Mouse (Mus musculus) ES-E14 (cell line): ENCODE results near the gene Slc22a18. TPM values are rescaled to one million over a fixed set of nuclear protein-coding genes. Genes with fewer than 3 reads are reported as not detected.

Experiments used
- DNase-seq: peaks from one replicate; pipeline ENCODE4 v3.0.0-alpha.2; 2013; ENCODE audit warnings: low read depth, low spot score
- H3K27ac ChIP-seq: 2 replicates; pipeline ENCODE4 v1.5.1; 2012; ENCODE audit warnings: low read depth, mild to moderate bottlenecking, low read length, moderate library complexity, mixed read lengths; ENCODE audit not compliant: poor library complexity, insufficient read depth, severe bottlenecking
- H3K36me3 ChIP-seq: 2 replicates; pipeline ENCODE4 v1.6.1; 2012; ENCODE audit warnings: mild to moderate bottlenecking, low read length, moderate library complexity, mixed read lengths; ENCODE audit not compliant: control insufficient read depth, poor library complexity, insufficient read depth, severe bottlenecking
- H3K4me1 ChIP-seq, 2 experiments: fragments of 150-350 bp in 1 of 2; sonication (generic) in 1 of 2; 2 replicates each; pipeline ENCODE4 v1.6.1; 2012; ENCODE audit warnings: low read length in 2 of 2, mild to moderate bottlenecking in 1 of 2, mixed read lengths in 1 of 2; ENCODE audit not compliant: control insufficient read depth in 2 of 2, insufficient read depth in 2 of 2, poor library complexity in 1 of 2
- H3K4me3 ChIP-seq, 2 experiments: fragments of 150-350 bp in 1 of 2; sonication (generic) in 1 of 2; 2 replicates each; pipeline ENCODE4 v1.5.1; 2012; ENCODE audit warnings: low read length in 2 of 2, low read depth in 1 of 2, mild to moderate bottlenecking in 1 of 2, mixed read lengths in 1 of 2; ENCODE audit not compliant: insufficient read depth in 1 of 2, poor library complexity in 1 of 2, severe bottlenecking in 1 of 2
- H3K9ac ChIP-seq: 2 replicates; pipeline ENCODE4 v1.6.1; 2012; ENCODE audit warnings: low read depth, mild to moderate bottlenecking, low read length, mixed read lengths; ENCODE audit not compliant: poor library complexity, insufficient read depth, severe bottlenecking
- H3K9me3 ChIP-seq: fragments of 150-350 bp; sonication (generic); 2 replicates; pipeline ENCODE4 v1.6.1; 2012; ENCODE audit warnings: low read depth, mild to moderate bottlenecking, low read length; ENCODE audit not compliant: control insufficient read depth, insufficient read depth
- CHD2 ChIP-seq: IDR thresholded peaks from 2 replicates; pipeline ENCODE4 v1.6.1; 2014; ENCODE audit warnings: mild to moderate bottlenecking, low read depth, low read length, inconsistent platforms
- HCFC1 ChIP-seq: IDR thresholded peaks from 2 replicates; pipeline ENCODE4 v1.6.1; 2012; ENCODE audit warnings: low read length, inconsistent platforms, borderline replicate concordance; ENCODE audit not compliant: insufficient read depth
- MAFK ChIP-seq: IDR thresholded peaks from 2 replicates; pipeline ENCODE4 v1.6.1; 2014; ENCODE audit warnings: mild to moderate bottlenecking, low read depth, low read length, inconsistent platforms; ENCODE audit not compliant: insufficient read depth
- ZC3H11A ChIP-seq: IDR thresholded peaks from 2 replicates; pipeline ENCODE4 v1.6.1; 2012; ENCODE audit warnings: low read depth, mild to moderate bottlenecking, inconsistent platforms, low read length, borderline replicate concordance
- ZNF384 ChIP-seq: IDR thresholded peaks from 2 replicates; pipeline ENCODE4 v1.6.1; 2012; ENCODE audit warnings: low read depth, low read length, inconsistent platforms
- in situ Hi-C, 2 experiments: fragments of 600-800 bp; cut with MboI; formaldehyde crosslinking; loops; one replicate each; pipeline ENCODE4 v1.15.1; 2025; ENCODE audit warnings: low sequenced_read_pairs in 2 of 2, inconsistent platforms in 1 of 2; ENCODE audit not compliant: unreplicated experiment in 2 of 2
- total RNA-seq: library from RNA; depleted of rRNA; stranded (reverse); fragments of 300-350 nt; gene quantifications from 2 replicates; pipeline ENCODE4 v1.2.3, GENCODE M21; 2012

Gene Slc22a18
- total RNA-seq, 1 experiment = 1.5 TPM

GRCm38 (mm10) chr7:143458963-143459331, 14.6 kb upstream of the Slc22a18 start:
- Histone ChIP-seq H3K36me3 (no peaks in the 10 kb centered on the region), H3K27ac (no peak overlapping the region)
- DNase-seq = no peak

GRCm38 (mm10) chr7:143459332-143460211, 14.0 kb upstream of the Slc22a18 start:
- no peak overlapping the region for H3K27ac ChIP-seq
- H3K4me1 ChIP-seq = peaks cover 0 to 11% of the 10 kb centered on the region in 2 experiments; a peak in 2 of 4 replicates
- TF ChIP-seq HCFC1 (no peak), MAFK (peak; percentile 80)
- in situ Hi-C loops = no loop called here
- no peaks in the 10 kb centered on the region for H3K9me3 ChIP-seq
- DNase-seq = no peak
- peak overlapping the region; percentile 46 for H3K9ac ChIP-seq
- no peaks in the 10 kb centered on the region for H3K36me3 ChIP-seq
- peak overlapping the region; percentile 44 to 45; a peak in 3 of 4 replicates for H3K4me3 ChIP-seq

More at GRCm38 (mm10) chr7:143458963-143459331, 14.6 kb upstream of the Slc22a18 start:
- Histone ChIP-seq H3K9ac (no peak overlapping the region; the same call in 1 of the 2 replicates), H3K4me1 (peaks cover 0 to 10% of the 10 kb centered on the region in 2 experiments; a peak in 1 of 4 replicates), H3K9me3 (no peaks in the 10 kb centered on the region), H3K4me3 (peak overlapping the region; percentile 44 to 45; a peak in 3 of 4 replicates)
- TF ChIP-seq MAFK (no peak), ZNF384 (no peak), ZC3H11A (no peak), HCFC1 (no peak), CHD2 (no peak)
- in situ Hi-C loops = no loop called here

GRCm38 (mm10) chr7:143460217-143460834, 13.2 kb upstream of the Slc22a18 start:
- in situ Hi-C loops = no loop called here
- Histone ChIP-seq H3K9ac (peak overlapping the region; percentile 14; the same call in 1 of the 2 replicates), H3K4me1 (peaks cover 0 to 13% of the 10 kb centered on the region in 2 experiments; a peak in 2 of 4 replicates), H3K9me3 (no peaks in the 10 kb centered on the region), H3K27ac (no peak overlapping the region), H3K4me3 (peak overlapping the region; percentile 44 to 45), H3K36me3 (no peaks in the 10 kb centered on the region)
- TF ChIP-seq MAFK = no peak
- no peak for TF ChIP-seq ZNF384
- no peak for TF ChIP-seq HCFC1
- TF ChIP-seq CHD2 = no peak
- no peak for TF ChIP-seq ZC3H11A
- DNase-seq = no peak

GRCm38 (mm10) chr7:143460874-143461273, 12.7 kb upstream of the Slc22a18 start, which contains the start of gene Cdkn1c:
Gene Cdkn1c, minus strand, starts transcription at chr7:143461050.
- Histone ChIP-seq H3K4me1 (peaks cover 0 to 13% of the 10 kb centered on the region in 2 experiments; a peak in 2 of 4 replicates), H3K9me3 (no peaks in the 10 kb centered on the region)
- in situ Hi-C loops = no loop called here

More at GRCm38 (mm10) chr7:143460874-143461273, 12.7 kb upstream of the Slc22a18 start, which contains the start of gene Cdkn1c:
- peak within 1 kb of the TSS; percentile 46 for H3K9ac ChIP-seq
- H3K27ac ChIP-seq = no peak within 1 kb of the TSS
- peak within 1 kb of the TSS; percentile 44 to 45 for H3K4me3 ChIP-seq
- TF ChIP-seq MAFK (no peak), HCFC1 (no peak), CHD2 (no peak), ZNF384 (no peak), ZC3H11A (no peak)
- DNase-seq = peak; percentile 82
- no peaks in the 10 kb centered on the region for H3K36me3 ChIP-seq
